Mouse (Mus musculus): ENCODE results near the gene Rcor2.

- no peak for TF ChIP-seq FLI1 (IDR thresholded peaks at IDR 0.05; ENCODE audit: low read length)
- TF ChIP-seq GATA1 (IDR thresholded peaks at IDR 0.05; ENCODE audit: borderline replicate concordance, low read length) = no peak
Observed at GRCm38 (mm10) chr19:7275131-7275789, 8.1 kb downstream of the Rcor2 start.
